In genomic region chr2:74964980-74965379, GRCm38 (mm10) we compare ENCODE assay signal across 9 mouse cellular contexts.
DNase-seq lines count a peak whose midpoint lies in the region; ATAC-seq and TF ChIP-seq lines count a peak whose summit lies in the region.
"Had no signal": no experiment of that assay in that cellular context is flagged by ENCODE, and none has a peak within 500 bp of the region (broad histone marks: within the 10 kb centered on the region; RNA-seq: fewer than 3 reads in every experiment).

No protein-coding gene starts in this region.

- no peaks in the 10 kb centered on the region for H3K36me3 ChIP-seq in hindbrain, embryonic 12.5 days
- no peaks in the 10 kb centered on the region for H3K36me3 ChIP-seq in hindbrain, embryonic 10.5 days
- H3K36me3 ChIP-seq in stomach, embryonic 16.5 days (ENCODE audit: control insufficient read depth, insufficient read depth, low read length), result no peaks in the 10 kb centered on the region
- no peaks in the 10 kb centered on the region for H3K36me3 ChIP-seq in liver, postnatal 0 days (replicated peaks; ENCODE audit: insufficient read depth, low read length)
- H3K36me3 ChIP-seq: liver, embryonic 15.5 days had no signal

- H3K9me3 ChIP-seq in hindbrain, embryonic 12.5 days (replicated peaks), result no peaks in the 10 kb centered on the region
- H3K9me3 ChIP-seq in hindbrain, embryonic 10.5 days, result no peaks in the 10 kb centered on the region
- H3K9me3 ChIP-seq in stomach, embryonic 16.5 days (replicated peaks; ENCODE audit: control insufficient read depth, low read length), result no peaks in the 10 kb centered on the region
- no peaks in the 10 kb centered on the region for H3K9me3 ChIP-seq in liver, postnatal 0 days (ENCODE audit: low read length)
- H3K9me3 ChIP-seq: liver, embryonic 15.5 days had no signal

- no peak for TF ChIP-seq CTCF in liver, postnatal 0 days (IDR thresholded peaks at IDR 0.05; ENCODE audit: low read depth)

- H3K4me2 ChIP-seq in hindbrain, embryonic 12.5 days (replicated peaks), result no peak overlapping the region
- H3K4me2 ChIP-seq in stomach, embryonic 16.5 days (ENCODE audit: low read depth, low read length), result no peak overlapping the region
- H3K4me2 ChIP-seq in liver, postnatal 0 days (ENCODE audit: low read depth, low read length), result no peak overlapping the region
- H3K4me2 ChIP-seq: liver, embryonic 15.5 days had no signal

- peaks cover 6% of the 10 kb centered on the region for H3K4me1 ChIP-seq in hindbrain, embryonic 12.5 days
- peaks cover 9% of the 10 kb centered on the region; the same call in 1 of the 2 replicates for H3K4me1 ChIP-seq in hindbrain, embryonic 10.5 days (replicated peaks)
- no peaks in the 10 kb centered on the region for H3K4me1 ChIP-seq in stomach, embryonic 16.5 days (ENCODE audit: control insufficient read depth, insufficient read depth, low read length)
- no peaks in the 10 kb centered on the region for H3K4me1 ChIP-seq in liver, postnatal 0 days (ENCODE audit: insufficient read depth)
- H3K4me1 ChIP-seq: liver, embryonic 15.5 days had no signal

- H3K4me3 ChIP-seq in hindbrain, embryonic 12.5 days, result no peak overlapping the region
- H3K4me3 ChIP-seq in hindbrain, embryonic 10.5 days, result no peak overlapping the region
- no peak overlapping the region for H3K4me3 ChIP-seq in stomach, embryonic 16.5 days (replicated peaks; ENCODE audit: low read length)
- H3K4me3 ChIP-seq in liver, postnatal 0 days (ENCODE audit: low read depth, low read length), result no peak overlapping the region
- H3K4me3 ChIP-seq: liver, embryonic 15.5 days had no signal

- TF ChIP-seq EP300 in liver, postnatal 0 days (IDR thresholded peaks at IDR 0.05; ENCODE audit: low read depth), result no peak

- H3K27me3 ChIP-seq in hindbrain, embryonic 12.5 days, result no peaks in the 10 kb centered on the region; the same call in 1 of the 2 replicates
- peaks cover 40% of the 10 kb centered on the region for H3K27me3 ChIP-seq in hindbrain, embryonic 10.5 days (ENCODE audit: insufficient read depth, poor library complexity, severe bottlenecking)
- no peaks in the 10 kb centered on the region for H3K27me3 ChIP-seq in stomach, embryonic 16.5 days (ENCODE audit: control insufficient read depth, insufficient read depth, low read length)
- H3K27me3 ChIP-seq in liver, postnatal 0 days (ENCODE audit: insufficient read depth, low read length), result peaks cover 17% of the 10 kb centered on the region

- H3K9ac ChIP-seq in hindbrain, embryonic 12.5 days, result no peak overlapping the region
- H3K9ac ChIP-seq in stomach, embryonic 16.5 days (ENCODE audit: low read length), result no peak overlapping the region
- no peak overlapping the region for H3K9ac ChIP-seq in liver, postnatal 0 days (replicated peaks)
- H3K9ac ChIP-seq: liver, embryonic 15.5 days had no signal

- peak; percentile 17 for DNase-seq in embryo, embryonic 10 days (ENCODE audit: low spot score)
- no peak for DNase-seq in embryo, embryonic 9.5 days (ENCODE audit: extremely low spot score)
- no peak for DNase-seq in hindbrain, embryonic 10.5 days (ENCODE audit: low spot score)
- peak; percentile 6 for DNase-seq in right cerebral cortex, postnatal 4 days
- no peak for DNase-seq in right cerebral cortex, postnatal 10 days (ENCODE audit: low spot score in 2 of 2)
- no peak for DNase-seq in liver, postnatal 0 days

- 0 out of 2 replicates have a peak overlapping the region, but pooled peaks have one; percentile 49 for H3K27ac ChIP-seq in hindbrain, embryonic 12.5 days
- H3K27ac ChIP-seq in hindbrain, embryonic 10.5 days, result no peak overlapping the region
- peak overlapping the region; percentile 17; the same call in 1 of the 2 replicates for H3K27ac ChIP-seq in stomach, embryonic 16.5 days (ENCODE audit: low read length)
- H3K27ac ChIP-seq in liver, postnatal 0 days (ENCODE audit: low read depth), result no peak overlapping the region
- H3K27ac ChIP-seq: liver, embryonic 15.5 days had no signal

- ATAC-seq in hindbrain, embryonic 12.5 days (ENCODE audit: low FRiP score), result no peak
- no peak for ATAC-seq in stomach, embryonic 16.5 days (ENCODE audit: insufficient read depth, low FRiP score)
- ATAC-seq in liver, postnatal 0 days, result no peak

- 43% methylated on average over 3 of the region's 3 CpGs for WGBS in hindbrain, embryonic 12.5 days
- 36% methylated on average over 3 of the region's 3 CpGs for WGBS in hindbrain, embryonic 10.5 days
- 25% methylated on average over 3 of the region's 3 CpGs for WGBS in stomach, embryonic 16.5 days
- 38% methylated on average over 3 of the region's 3 CpGs for WGBS in liver, postnatal 0 days (ENCODE audit: insufficient replicate concordance)

Comparison
In these comparisons a context has a peak if more than half of its experiments do, and no peak if none do; other contexts are left out.
1. DNase-seq: peak in embryo, embryonic 10 days (single experiment) and right cerebral cortex, postnatal 4 days (single experiment); none in embryo, embryonic 9.5 days (single experiment), hindbrain, embryonic 10.5 days (single experiment), right cerebral cortex, postnatal 10 days (0 of 2) and liver, postnatal 0 days (single experiment).
2. H3K27ac ChIP-seq: peak in hindbrain, embryonic 12.5 days (single experiment) and stomach, embryonic 16.5 days (single experiment); none in hindbrain, embryonic 10.5 days (single experiment) and liver, postnatal 0 days (single experiment).